Comparison of ENCODE assay signal across 8 mouse cellular contexts in genomic region chr6:88626912-88627311, GRCm38 (mm10). TPM values are rescaled to one million over a fixed set of nuclear protein-coding genes. Genes with fewer than 3 reads are reported as not detected.
DNase-seq lines count a peak whose midpoint lies in the region; ATAC-seq and TF ChIP-seq lines count a peak whose summit lies in the region.

No protein-coding gene starts in this region.

- DNase-seq in heart, postnatal 14 days, result no peak
- DNase-seq in left cerebral cortex, adult 9 months (ENCODE audit: low spot score in 2 of 2), result no peak
- DNase-seq in frontal cortex, postnatal 25 days (ENCODE audit: low spot score in 2 of 2), result no peak
- no peak for DNase-seq in left cerebral cortex, adult 18-20 months (ENCODE audit: low spot score in 2 of 2)

- H3K9ac ChIP-seq in heart, embryonic 14.5 days (ENCODE audit: low read length), result peak overlapping the region; percentile 79
- H3K9ac ChIP-seq in forebrain, embryonic 16.5 days (replicated peaks; ENCODE audit: low read depth, low read length), result peak overlapping the region; percentile 75
- peak overlapping the region; percentile 73 for H3K9ac ChIP-seq in liver, embryonic 16.5 days (ENCODE audit: low read depth, low read length)

- peak overlapping the region; percentile 89 to 90 for H3K27ac ChIP-seq in heart, embryonic 14.5 days (replicated peaks in 1 of 2; ENCODE audit: control insufficient read depth in 1 of 2, insufficient read depth in 1 of 2, low read depth in 2 of 2, low read length in 2 of 2)
- H3K27ac ChIP-seq in bone marrow macrophage, adult 2 months (ENCODE audit: insufficient read depth, low read depth, low read length), result no peak overlapping the region
- H3K27ac ChIP-seq in forebrain, embryonic 16.5 days (ENCODE audit: low read length), result peak overlapping the region; percentile 72
- peak overlapping the region; percentile 78 for H3K27ac ChIP-seq in liver, embryonic 16.5 days (ENCODE audit: low read length)

- peak overlapping the region; percentile 77 for H3K4me2 ChIP-seq in heart, embryonic 14.5 days (ENCODE audit: low read length)
- peak overlapping the region; percentile 78 for H3K4me2 ChIP-seq in forebrain, embryonic 16.5 days (ENCODE audit: low read length)
- H3K4me2 ChIP-seq in liver, embryonic 16.5 days (ENCODE audit: low read depth, low read length), result peak overlapping the region; percentile 98

- H3K9me3 ChIP-seq in heart, embryonic 14.5 days (ENCODE audit: control insufficient read depth, low read length), result no peaks in the 10 kb centered on the region
- H3K9me3 ChIP-seq in forebrain, embryonic 16.5 days (ENCODE audit: control insufficient read depth, low read length), result no peaks in the 10 kb centered on the region
- no peaks in the 10 kb centered on the region for H3K9me3 ChIP-seq in liver, embryonic 16.5 days (replicated peaks; ENCODE audit: control insufficient read depth, low read length)

- WGBS in heart, embryonic 14.5 days, result 19% methylated on average over 11 of the region's 11 CpGs
- WGBS in forebrain, embryonic 16.5 days, result 5% methylated on average over 11 of the region's 11 CpGs
- 27% methylated on average over 11 of the region's 11 CpGs for WGBS in liver, embryonic 16.5 days (ENCODE audit: insufficient replicate concordance)

- TF ChIP-seq POLR2A in bone marrow macrophage, adult 2 months (IDR thresholded peaks at IDR 0.05; ENCODE audit: borderline replicate concordance, low read depth, low read length), result no peak

- no peaks in the 10 kb centered on the region for H3K27me3 ChIP-seq in heart, embryonic 14.5 days (ENCODE audit: control insufficient read depth, insufficient read depth, low read length)
- no peaks in the 10 kb centered on the region for H3K27me3 ChIP-seq in forebrain, embryonic 16.5 days (replicated peaks; ENCODE audit: control insufficient read depth, insufficient read depth, low read length)
- no peaks in the 10 kb centered on the region for H3K27me3 ChIP-seq in liver, embryonic 16.5 days (ENCODE audit: control insufficient read depth, insufficient read depth, low read depth, low read length)

- peak overlapping the region; percentile 48 to 55 for H3K4me3 ChIP-seq in heart, embryonic 14.5 days (ENCODE audit: control insufficient read depth in 1 of 2, insufficient read depth in 1 of 2, low read depth in 1 of 2, low read length in 2 of 2)
- H3K4me3 ChIP-seq in bone marrow macrophage, adult 2 months (ENCODE audit: insufficient read depth, low read length), result peak overlapping the region; percentile 48
- peak overlapping the region; percentile 61 for H3K4me3 ChIP-seq in forebrain, embryonic 16.5 days (replicated peaks; ENCODE audit: low read length)
- H3K4me3 ChIP-seq in liver, embryonic 16.5 days (ENCODE audit: low read depth, low read length), result peak overlapping the region; percentile 72

- H3K4me1 ChIP-seq in heart, embryonic 14.5 days (ENCODE audit: control insufficient read depth in 2 of 2, insufficient read depth in 2 of 2, low read length in 2 of 2), result peaks cover 3 to 16% of the 10 kb centered on the region in 2 experiments; a peak in 3 of 4 replicates
- H3K4me1 ChIP-seq in bone marrow macrophage, adult 2 months (ENCODE audit: control insufficient read depth, insufficient read depth, low read length), result no peaks in the 10 kb centered on the region
- peaks cover 7% of the 10 kb centered on the region; the same call in 1 of the 2 replicates for H3K4me1 ChIP-seq in forebrain, embryonic 16.5 days (replicated peaks; ENCODE audit: control insufficient read depth, insufficient read depth, low read length)
- peaks cover 38% of the 10 kb centered on the region for H3K4me1 ChIP-seq in liver, embryonic 16.5 days (ENCODE audit: control insufficient read depth, low read depth, low read length)

- ATAC-seq in heart, embryonic 14.5 days (ENCODE audit: insufficient number of reproducible peaks, insufficient read depth, low FRiP score, low read depth), result no peak
- peak; percentile 22; the same call in 1 of the 2 replicates for ATAC-seq in forebrain, embryonic 16.5 days
- ATAC-seq in liver, embryonic 16.5 days (ENCODE audit: low read depth), result no peak

- no peaks in the 10 kb centered on the region for H3K36me3 ChIP-seq in heart, embryonic 14.5 days (ENCODE audit: control insufficient read depth, insufficient read depth, low read length)
- no peaks in the 10 kb centered on the region for H3K36me3 ChIP-seq in forebrain, embryonic 16.5 days (ENCODE audit: control insufficient read depth, insufficient read depth)
- H3K36me3 ChIP-seq in liver, embryonic 16.5 days (ENCODE audit: control insufficient read depth, insufficient read depth), result no peaks in the 10 kb centered on the region

- intact Hi-C loops in heart, postnatal 14 days (cut with DNase I), result no loop called here

- TF ChIP-seq CTCF in bone marrow macrophage, adult 2 months (IDR thresholded peaks at IDR 0.05; ENCODE audit: low read depth, low read length), result no peak

RNA-seq across cellular contexts. Expression of gene Kbtbd12, which starts 10.8 kb away (rescaled TPM):
- polyA plus RNA-seq in heart, embryonic 14.5 days (2014; fragmentation: Nextera tagmentation; extraction: Ambion mirVana), result 22.8 and 26.7 TPM in 2 replicates
- total RNA-seq in heart, postnatal 14 days (2021), result 10 to 100 TPM; 32.7 to 36.1 TPM
- polyA plus RNA-seq in bone marrow macrophage, adult 2 months (2012; ENCODE audit: insufficient read depth, insufficient read length, missing spikeins), result not detected in 2 replicates
- polyA plus RNA-seq in forebrain, embryonic 16.5 days (2015; fragmentation: Nextera tagmentation; extraction: Ambion mirVana), result 0.37 and 0.52 TPM in 2 replicates
- polyA plus RNA-seq in liver, embryonic 16.5 days (2015; fragmentation: Nextera tagmentation; extraction: Ambion mirVana), result 1.4 TPM in 2 replicates
- total RNA-seq in left cerebral cortex, adult 18-20 months (2021), result under 1 TPM; 0.49 to 0.63 TPM
